Mouse (Mus musculus) Muller cell, postnatal 12 days (primary cell): ENCODE measurements around the gene Pik3r1.
A peak's percentile ranks its signal among the peaks of the same experiment; 100 is the strongest.

Experiments used
- DNase-seq: peaks from one replicate; pipeline ENCODE4 v3.0.0-alpha.2; 2015; ENCODE audit errors: inconsistent ontology term

Pik3r1 gene

DNA sequence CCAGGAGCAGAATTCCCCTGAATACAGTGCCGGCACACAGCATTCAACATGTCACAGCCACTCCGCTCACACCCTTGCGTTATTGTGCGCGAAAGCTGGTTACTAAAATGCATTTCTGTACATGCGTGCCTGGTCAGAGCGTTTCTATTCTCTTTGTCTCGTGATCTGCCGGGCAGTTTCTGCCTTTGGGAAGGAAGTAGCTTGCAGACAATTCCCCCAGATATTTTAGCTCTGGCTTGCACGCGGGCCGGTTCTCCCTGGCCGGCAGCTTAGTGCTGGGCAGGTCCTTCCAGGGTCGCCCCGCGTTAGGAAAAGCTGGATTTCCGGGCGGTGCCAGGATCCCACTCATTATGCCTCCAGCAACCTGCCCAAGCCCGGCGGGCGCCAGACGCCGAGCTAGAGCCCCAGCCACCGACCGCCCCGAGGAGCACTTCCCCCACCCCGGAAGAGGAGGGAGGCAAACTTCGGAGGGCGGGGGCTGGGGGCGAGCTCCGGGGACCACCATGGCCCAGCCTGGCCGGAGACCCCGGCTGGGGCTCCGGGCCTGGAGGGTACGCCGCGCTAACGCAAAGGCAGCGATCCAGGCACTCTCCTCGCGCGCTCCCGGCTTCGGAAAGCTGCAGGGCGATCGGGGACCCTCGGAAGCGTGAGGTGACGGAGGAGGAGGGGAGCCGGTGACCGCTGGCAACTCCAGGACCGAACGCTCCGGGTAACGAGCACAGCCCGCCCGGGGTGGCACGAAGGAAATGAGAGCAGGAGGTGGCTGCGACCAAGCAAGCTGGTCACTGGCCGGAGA, 806 bp downstream of the Pik3r1 start:
- DNase-seq: peak; percentile 59

DNA sequence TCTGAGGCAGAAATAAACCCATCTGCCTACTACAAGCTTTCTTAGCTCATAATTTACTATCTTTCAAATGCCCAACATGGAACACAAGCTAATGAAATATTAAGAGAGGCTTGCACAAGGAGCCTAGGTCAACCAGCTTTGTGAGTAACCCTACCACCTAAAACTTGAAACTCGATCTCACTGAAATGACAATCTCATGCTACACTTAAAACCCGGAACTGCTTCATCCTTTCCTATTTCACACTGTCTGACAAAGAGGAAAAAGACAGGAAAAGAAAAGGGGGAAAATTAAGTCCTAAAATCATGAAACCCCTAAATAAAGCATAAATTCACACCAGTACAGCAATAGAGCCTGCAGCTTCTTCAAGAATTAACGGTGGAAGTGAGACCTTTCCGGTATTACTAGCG, 1.4 kb downstream of the Pik3r1 start:
- no peak for DNase-seq

DNA sequence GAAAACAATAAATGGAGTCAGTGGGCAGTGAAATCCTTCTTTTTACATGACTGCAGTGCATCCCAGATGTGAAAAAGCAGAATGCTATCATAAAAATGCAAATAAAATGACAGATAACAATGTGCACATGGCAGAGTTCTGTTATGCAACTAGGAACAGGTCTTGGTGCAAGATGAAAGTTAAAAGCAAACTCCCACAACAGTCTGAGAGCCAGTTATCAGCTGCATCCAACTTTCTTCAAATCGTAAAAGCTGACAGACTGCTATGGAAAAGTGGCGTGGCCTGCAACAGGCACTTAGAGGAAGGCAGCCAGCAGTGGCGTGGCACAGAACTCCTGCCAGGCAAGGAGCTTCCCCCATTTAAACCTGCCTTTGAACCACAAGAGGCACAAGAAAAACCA, 2.0 kb downstream of the Pik3r1 start:
- DNase-seq: no peak

DNA sequence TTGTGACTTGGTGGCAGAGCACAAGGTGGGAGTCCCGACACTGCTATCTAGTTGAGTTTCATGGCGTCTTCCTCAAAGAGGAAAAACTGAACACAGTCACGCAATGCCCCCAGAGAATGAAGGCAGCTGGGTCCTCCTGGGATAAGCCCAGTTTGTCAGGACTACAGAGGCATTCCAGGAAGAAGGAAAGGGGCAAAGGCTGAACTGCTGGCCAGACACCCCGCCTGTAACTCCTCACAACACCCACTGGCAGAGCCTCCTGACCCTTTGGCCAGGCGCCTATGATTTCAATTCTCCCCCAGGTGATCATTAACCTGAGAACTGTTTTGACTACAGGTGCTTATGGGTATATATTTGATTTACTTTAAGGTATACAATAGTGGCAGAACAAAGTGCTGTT, 3.9 kb downstream of the Pik3r1 start:
- no peak for DNase-seq

DNA sequence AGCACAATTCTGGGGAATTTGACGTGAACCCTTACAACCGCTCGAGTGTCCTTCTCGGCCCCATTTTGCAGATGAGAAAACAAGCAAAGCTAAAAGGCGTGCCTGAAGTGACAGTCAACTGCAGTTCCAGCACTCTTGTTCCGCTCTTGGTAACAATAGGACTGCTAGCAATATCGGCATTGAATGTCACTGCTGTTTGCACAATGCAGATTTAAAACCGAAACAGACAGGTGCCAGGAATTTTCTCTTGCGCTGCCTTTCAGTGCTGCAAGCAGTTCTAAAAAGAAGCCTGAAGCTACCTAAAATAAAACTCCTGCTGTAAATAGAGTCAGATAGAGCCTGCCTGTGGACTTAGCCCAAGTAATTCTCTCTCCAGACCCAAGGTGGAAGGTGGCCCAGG, 4.3 kb downstream of the Pik3r1 start:
- DNase-seq: no peak

DNA sequence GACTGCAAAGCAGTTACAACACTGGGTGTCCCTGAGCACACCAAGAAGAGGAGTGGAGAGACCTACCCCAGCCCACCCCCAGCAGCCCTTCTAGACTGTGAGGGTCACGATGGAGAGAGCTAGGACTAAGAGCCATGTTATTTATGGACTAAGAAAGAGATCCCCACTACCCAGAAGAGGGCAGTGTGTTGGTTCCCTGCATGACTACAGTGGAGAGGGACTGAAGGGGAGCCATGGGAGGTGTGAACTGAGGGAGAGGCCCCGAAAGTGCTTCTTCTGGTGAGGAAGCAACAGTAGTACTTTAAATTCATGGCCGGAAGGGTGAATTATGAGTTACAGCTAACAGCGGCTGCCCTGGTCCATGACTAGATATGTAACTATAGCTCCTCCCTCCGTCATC, 4.9 kb downstream of the Pik3r1 start:
- no peak for DNase-seq

DNA sequence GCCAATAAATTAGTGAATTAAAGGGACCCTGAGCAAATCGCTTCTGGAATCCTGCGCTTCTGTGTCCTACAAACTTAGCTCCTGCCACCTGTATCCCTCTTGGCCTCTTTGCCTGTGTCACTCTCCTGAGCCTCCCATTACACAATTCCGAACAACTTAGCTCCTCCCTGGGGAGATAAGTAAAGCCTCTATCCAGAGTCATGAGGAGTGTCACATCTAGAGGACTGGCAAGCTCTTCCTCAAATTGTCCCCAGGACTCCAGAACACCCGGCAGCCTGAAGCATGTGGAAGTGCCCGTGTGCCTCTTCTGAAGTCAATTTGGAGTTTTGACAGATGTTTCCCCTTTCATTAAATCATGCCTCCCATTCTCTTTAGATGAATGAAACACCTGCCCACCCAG, 6.4 kb downstream of the Pik3r1 start:
- no peak for DNase-seq

DNA sequence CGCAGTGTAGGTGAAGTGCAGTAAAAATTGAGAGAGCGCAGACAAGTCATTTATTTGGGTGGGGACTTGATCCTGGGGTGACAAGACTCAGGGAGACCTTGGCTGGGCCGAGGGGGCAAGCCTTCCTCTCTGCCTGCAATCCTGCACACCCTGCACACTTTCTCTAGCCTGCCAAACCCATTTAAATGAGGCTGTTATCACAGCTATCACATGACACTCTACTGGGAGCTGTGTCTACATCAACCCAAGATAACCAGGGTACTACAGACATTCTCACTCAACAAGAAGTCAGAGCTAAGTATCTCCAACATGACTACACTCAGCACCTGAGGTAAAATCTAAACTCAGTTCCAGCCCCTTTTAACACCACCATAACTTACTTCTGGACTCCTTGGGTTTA, 7.1 kb downstream of the Pik3r1 start:
- DNase-seq: no peak

DNA sequence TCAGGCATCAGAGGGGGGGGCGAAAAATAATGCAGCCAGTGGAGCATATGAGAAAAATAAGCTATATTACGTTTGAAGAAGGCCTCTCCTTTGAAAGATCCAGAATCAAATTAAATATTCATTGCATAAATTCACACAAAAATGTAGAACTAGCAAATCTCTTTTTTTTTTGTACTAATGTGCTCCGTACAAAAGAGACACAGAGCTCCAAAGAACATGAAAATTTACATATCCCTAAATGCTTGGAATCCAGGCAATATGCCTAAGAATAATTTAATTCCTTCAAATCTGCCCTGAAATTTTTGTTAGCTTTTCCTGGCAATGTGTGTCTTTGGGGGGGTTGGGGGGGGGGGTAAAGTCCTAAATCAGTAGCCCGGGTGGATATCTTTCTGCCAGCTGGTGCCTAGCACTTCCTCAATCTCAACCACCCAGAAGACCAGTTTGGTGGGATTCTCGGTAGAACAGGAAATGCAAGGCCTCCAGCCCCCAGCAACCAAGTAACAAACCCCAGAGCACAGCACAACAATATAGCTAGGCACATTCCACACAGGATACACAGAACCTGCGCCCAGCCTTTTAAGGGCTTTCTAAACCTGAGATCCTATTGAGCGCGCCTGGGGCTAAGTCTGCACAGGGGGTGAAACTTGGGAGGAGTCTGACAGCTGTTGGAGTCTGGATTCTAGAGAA, 7.9 kb downstream of the Pik3r1 start:
- DNase-seq: no peak

DNA sequence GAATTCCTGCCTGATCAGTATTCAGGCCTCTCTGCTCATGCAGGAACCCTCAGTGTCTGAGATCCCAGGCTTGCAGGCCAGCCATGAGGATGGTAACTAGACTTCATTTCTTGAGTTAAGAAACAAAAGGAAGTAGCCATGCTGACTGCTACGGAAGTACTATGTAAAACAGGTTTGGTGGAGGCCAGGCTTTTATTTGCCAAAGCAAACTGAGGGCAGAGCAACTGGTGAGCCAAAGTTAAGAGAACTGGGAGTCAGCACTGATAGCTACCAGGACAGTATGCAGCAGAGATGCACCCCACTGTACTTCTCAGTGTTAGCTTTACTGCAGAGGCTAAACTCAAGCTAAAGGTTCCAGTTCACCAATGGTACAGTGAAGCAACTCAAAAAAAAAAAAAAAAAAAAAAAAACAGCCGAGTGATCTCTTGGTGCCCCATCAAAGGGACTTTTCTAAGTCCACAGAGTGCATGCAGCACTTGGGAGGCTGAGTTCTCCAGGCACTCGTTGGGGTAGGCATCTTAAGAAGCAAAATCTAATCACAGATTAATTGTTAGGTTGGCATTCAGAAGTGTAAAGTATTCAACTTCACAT, 8.6 kb downstream of the Pik3r1 start:
- no peak for DNase-seq

DNA sequence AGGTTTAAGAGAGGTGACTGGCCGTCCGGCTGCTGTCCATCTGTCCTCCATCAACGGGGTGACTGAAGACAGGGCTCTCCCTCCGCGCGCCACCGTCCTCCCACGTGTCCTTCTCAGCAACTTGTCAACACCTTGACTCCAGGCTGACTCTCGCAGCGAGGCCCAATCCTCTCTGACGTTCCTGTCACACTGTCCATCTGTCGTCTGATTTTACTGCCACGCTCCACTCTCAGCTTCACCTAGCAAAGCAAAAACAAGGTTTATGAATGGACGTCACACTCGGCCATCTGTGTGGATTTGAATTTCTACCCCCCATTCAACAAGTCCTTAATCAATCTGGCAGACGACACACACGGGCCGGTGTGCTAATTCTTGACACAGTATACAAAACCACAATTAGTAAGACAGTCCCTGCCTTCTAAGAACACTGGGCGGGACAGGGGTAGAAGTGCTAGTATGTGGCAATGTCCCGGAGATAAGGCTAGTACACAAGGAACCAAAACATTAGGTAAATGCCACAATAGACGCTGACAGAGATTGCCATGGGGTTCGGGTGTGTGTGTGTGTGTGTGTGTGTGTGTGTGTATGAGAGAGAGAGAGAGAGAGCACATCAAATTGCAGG, 10.1 kb downstream of the Pik3r1 start:
- DNase-seq: no peak

DNA sequence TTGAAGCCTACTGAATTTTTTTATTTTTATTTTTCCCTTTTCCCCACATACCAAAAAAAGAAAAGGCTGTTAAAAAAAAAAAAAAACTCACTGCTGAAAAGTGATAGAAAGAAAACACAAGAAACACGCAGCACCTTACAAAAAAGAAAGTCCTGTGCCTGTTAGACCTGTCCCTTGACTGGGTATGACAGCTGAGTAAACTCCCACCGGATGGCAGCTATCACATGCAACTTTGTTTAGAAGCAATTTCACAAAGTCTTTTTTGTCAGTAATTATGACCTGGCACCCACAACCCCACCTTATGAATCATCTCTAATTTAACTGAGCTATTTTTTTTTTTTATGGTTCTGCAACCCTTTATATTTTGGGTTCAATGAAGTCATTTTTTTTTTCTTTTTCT, 12.8 kb downstream of the Pik3r1 start:
- DNase-seq: no peak

DNA sequence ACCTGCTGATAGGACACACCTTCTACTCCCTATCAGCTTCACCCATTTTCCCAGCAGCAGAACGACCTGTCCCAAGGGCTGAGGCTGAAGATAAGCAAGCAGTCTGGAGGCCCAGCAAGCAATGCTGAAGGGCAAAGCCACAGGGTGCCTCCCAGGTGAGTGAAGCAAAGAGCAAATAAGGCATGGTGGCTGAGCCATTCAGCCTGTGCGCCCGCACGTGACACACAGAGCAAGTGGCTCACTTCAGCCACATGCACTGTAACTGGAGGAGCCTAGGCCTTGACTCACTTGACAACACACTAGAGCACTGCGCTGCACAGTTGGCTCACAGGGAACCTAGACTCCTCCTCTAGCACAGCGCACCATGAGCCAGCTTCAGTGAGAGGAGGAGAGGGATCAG, 14.4 kb downstream of the Pik3r1 start:
- DNase-seq: no peak

DNA sequence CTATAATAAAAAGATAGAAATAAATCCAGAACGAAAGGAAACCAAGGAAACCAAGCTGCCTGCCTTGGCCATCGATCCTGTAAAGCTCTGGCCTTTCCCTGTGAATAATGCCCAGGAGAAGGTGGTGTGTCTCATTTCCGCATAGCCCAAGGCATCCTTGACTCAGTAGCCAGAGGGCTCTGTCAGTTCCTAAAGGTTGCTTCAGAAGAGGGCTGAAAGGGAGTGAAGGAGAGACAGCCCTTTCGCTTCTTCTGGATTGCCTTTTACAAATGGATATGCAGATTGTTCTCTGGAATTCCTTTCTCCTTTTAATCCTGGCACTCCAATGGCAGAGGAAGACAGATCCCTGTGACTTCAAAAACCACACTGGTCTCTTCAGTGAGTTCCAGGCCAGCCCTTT, 16.2 kb downstream of the Pik3r1 start:
- no peak for DNase-seq

DNA sequence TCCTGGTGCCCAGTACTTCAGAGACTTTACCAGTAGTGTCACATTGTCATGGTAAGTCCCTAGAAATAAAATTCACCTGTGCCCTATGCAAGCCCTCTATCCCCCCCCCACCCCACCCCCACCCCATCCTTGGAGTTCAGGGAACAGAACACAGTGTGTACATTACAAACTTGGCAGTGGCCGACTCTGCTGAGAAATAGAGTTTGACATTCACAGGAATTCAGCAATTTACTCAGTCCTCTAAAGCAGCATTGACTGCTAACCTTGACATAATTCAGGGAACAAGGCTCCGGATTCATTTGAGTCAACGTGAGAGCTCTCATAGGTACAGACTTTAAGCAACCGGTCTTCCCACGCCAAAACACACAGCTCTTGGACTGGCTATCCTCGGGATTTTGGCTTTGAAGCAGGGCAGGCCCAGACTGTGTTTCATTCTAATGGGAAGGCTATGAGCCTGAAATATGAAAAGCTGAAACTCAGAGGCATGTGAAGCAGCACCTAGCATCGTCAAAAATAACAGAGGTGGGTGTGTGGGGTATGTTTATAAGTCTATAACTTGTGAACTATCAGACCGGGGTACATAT, 21.9 kb downstream of the Pik3r1 start:
- DNase-seq: no peak

DNA sequence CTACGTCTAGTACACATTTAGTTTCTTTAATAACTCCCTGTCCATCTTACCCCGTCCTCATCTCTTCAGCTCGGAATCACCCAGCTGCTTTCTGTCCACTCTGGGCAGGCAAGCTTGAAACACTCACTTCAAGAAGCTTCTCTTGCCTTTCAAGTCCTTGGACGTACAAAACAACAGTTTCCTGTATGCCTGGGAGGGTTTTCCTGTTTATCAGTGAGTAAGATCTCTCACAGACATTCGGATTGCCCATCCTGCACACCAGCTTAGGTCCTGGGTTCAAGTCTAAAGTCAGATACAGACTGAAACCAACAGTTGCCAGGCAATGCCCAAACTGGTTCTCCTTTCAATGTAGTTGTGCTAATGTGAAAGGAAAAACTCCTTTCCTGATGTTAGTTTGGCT, 23.1 kb downstream of the Pik3r1 start:
- DNase-seq: no peak

DNA sequence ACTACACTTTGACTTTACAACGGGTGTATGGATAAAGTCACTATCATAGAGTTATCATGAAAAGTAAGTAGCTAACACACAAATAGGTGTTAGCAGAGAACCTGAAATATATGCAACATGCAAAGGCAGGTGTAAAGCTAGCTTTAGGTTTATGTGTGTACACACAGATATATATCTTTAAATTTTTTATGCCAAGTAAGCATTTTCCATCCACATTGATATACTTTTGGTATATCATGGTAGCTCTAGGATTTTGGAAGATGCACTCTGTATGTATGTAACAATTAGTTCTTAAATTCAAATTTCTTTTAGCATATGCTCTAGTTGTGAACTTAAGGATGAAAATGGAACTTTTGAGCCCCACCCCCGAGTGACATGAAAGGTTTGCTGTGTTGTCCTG, 24.0 kb downstream of the Pik3r1 start:
- DNase-seq: no peak

DNA sequence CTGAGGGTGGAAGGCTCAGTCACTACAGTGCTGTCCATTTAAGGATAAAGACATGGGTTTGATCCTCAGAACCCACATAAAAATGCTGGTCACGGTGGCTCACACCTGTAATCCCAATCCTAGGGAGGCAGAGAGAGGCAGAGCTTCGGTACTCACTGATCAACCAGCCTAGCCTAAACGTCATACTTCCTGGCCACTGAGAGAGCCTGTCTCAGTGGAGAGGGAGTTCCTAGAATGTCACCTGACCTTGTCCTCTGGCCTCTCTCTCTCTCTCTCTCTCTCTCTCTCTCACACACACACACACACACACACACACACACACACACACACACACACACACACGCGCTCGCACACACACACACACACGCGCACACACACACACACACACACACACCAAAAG, 24.8 kb downstream of the Pik3r1 start:
- no peak for DNase-seq

DNA sequence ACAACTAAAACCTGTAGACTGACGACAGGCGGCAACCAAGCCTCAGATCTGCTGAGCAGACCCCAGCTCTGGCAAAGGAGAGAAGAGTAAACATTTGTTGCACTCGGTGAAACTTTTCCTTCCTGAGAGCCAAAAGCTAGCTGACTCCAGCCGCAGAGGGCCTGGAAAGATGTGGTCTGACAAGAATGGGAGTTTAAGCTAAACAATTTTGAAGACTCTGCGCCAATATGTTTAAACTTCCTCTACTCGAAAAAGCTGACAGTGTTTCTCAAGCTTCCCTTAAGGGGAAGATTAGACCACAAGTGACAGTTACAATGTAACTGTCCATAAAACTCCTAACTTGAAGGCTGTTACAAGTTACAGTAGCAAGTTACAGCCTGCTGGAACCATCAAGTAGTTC, 25.4 kb downstream of the Pik3r1 start:
- no peak for DNase-seq

DNA sequence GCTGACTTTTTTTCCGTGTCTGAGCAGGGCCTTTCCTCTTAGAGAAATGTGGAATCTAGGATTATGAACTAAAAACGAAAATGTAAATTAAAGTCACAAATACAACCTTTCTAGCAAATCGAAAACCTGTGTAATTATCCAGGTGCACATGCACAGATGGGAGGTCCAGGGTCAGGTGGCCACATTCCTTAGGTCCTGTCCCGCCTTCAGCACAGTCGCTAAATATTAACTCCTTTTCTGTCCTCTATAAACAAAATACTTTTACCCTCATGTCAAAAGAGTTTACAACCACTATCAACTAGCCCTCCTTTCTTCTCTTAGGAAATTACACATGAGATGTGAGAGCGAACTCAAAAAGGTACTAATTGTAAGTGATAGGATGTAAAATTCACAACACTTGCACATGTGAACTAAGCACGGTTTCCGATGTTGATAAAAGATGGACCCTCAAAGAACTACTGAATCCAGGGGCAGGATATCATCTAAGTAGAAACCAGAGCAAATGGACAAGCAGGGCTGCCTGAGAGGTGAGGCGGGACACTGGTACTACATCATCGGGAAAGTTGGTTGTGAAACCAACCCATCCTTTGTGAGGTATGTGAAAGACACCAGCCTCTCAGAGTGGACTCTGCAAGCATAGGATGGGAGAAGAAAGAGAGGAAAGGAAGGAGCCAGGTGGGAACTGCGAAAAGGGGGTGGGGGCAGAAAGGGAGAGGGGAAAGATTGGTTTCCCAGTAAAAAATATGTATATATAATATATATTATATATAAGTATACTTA, 26.3 kb downstream of the Pik3r1 start:
- no peak for DNase-seq

DNA sequence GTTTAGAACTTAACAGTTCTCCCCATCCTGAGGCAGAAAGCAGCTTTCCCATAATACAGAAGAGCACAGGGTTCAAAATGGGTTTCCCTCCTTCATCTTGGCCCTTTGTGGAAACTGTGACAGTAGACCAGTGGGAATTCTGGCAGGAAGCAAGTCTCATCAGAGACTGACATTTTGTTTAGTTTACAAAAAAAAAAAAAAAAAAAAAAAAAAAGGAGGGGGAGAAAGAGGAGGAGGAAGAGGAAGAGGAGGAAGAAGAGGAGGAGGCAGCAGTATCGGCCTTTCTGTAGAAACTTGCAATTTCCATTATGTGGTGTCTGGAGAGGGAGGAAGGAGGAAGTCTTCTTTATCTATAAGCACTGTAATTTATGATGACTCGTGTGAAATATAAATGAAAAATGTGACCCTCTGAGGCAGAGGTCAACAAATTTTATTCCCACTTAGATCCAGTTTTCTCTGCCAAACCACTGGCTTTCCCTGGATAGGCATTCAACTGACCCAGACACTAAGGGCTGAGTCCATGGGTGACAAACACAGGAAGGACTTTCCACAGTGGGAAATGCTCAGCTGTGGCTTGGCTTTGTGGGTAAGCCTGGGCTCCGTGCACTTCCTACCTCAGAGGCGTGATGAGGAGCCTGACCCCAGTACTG, 28.2 kb downstream of the Pik3r1 start:
- peak; percentile 40 for DNase-seq
